Mouse (Mus musculus): ENCODE results near the gene Traf1. TPM values are rescaled to one million over a fixed set of nuclear protein-coding genes. Genes with fewer than 3 reads are reported as not detected.

The Traf1 gene
- total RNA-seq (2015) (1.3 and 1.4 TPM in 2 replicates), total RNA-seq (2017) (0.61 TPM in 1 of 2 replicates, not detected in the other)

DNA sequence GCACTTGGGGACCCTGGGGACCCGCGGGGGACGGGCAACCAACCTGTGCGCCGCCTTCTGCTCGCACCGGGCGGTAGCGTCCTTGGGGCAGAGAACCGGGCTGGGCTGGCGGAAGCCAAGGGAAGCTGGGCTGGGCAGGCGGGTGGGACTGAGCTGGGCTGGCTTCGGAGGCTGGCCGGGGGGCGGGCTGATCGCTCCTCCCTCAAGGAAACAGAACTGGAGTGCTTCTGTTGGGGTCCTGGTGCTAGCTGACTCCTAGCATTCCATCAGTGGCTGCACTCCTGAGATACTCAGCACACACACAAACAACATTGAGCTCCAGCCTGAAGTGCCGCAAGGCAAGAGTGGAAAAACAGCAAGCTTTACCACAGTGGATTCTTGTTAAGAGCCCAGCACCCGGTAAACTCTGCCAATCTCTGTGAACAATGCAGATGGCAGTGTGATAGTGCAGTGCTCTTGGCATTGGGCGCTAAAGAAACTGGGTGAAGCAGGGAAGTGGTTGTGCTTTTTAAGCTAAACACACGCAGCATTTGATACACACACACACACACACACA, at the start of gene Traf1:
Gene Traf1 (minus strand): TSS at position 292 of the 556 bp plus-strand sequence.
- peak; percentile 29 for ATAC-seq (replicated peaks; ENCODE audit: poor library complexity)

GRCm38 (mm10) chr2:34998956-34999355, 37.4 kb upstream of the Traf1 start:
- ATAC-seq (replicated peaks; ENCODE audit: poor library complexity), result no peak

DNA sequence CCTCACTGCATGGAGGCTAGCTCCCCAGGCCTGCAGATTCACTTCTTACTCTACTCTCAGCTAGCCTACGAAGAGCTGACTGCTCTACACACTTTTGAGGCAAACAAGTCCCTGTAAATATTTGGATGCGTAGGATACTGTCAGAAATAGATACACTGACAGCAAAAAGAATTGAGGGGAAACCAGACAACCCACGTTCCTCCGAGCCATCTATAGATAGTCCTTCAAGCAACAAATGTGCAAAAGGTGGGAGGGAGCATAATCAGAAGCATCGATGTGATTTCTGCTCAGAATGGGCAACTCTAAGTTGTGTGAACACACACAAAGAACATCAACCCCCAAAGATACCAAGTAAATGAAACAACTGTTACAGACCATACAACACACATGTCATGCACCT, 34.9 kb upstream of the Traf1 start:
- ATAC-seq (replicated peaks; ENCODE audit: poor library complexity), result no peak

DNA sequence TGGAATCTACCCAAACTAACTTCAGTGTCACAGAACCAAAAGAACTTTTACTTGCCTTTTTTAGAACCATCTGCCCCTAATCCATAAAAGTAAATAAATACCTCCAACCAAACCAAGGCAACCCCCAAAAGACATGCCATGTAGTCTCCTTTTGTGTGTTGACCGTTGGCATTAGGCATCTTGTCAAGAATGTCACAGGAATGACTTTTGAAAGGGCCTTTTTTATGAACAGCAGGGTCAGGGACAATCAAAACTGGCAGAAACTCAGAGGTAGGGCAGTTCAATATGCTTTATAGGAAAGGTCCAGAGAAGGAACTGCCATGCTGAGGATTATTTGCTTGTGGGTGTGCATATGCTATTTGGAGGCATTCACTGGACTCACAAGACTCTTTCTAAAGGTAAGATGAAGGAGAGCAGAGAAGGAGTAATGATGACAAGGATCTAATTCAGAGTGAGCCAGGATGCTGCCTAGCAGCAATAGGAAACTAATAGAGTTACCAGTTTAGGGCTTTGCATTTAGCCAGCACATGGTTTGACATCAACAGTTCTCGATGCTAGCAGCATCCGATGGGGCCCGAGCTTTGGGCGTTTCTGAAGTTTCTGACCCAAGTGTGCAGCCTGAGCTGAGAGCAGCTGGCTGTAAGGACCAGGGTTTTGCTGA, 32.3 kb upstream of the Traf1 start:
- ATAC-seq (replicated peaks; ENCODE audit: poor library complexity), result no peak

GRCm38 (mm10) chr2:34992729-34993695, 31.4 kb upstream of the Traf1 start:
- ATAC-seq (replicated peaks; ENCODE audit: poor library complexity), result no peak

GRCm38 (mm10) chr2:34991966-34992365, 30.4 kb upstream of the Traf1 start:
- no peak for ATAC-seq (replicated peaks; ENCODE audit: poor library complexity)

- no peak for ATAC-seq (replicated peaks; ENCODE audit: poor library complexity)
These were observed 28.2 kb upstream of the Traf1 start for GRCm38 (mm10) chr2:34989749-34990148.

GRCm38 (mm10) chr2:34987595-34987994, 26.0 kb upstream of the Traf1 start:
- ATAC-seq (replicated peaks; ENCODE audit: poor library complexity), result no peak

DNA sequence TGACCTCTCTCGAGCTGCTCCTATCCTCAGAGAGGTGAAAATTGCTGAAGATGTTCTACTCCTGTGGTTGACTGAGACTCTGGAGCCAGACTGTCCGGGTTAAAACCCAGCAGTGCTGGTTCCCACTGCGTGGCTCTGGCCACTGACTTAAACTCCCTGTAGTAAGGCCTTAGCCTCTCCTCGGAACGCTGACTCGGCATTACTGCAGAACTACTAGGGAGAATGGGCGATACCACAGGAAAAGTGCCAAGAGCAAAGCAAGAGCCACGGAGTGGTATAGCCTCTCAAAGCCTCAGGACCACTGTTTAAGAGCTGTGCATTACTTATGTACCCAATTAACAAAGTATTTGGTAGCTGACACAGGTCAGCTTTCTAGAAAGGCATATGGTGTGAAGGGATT, 23.3 kb upstream of the Traf1 start:
- no peak for ATAC-seq (replicated peaks; ENCODE audit: poor library complexity)

GRCm38 (mm10) chr2:34982906-34983698, 21.5 kb upstream of the Traf1 start:
- ATAC-seq (replicated peaks; ENCODE audit: poor library complexity), result no peak

- ATAC-seq (replicated peaks; ENCODE audit: poor library complexity), result no peak
These were observed 20.6 kb upstream of the Traf1 start for GRCm38 (mm10) chr2:34982096-34982724.

DNA sequence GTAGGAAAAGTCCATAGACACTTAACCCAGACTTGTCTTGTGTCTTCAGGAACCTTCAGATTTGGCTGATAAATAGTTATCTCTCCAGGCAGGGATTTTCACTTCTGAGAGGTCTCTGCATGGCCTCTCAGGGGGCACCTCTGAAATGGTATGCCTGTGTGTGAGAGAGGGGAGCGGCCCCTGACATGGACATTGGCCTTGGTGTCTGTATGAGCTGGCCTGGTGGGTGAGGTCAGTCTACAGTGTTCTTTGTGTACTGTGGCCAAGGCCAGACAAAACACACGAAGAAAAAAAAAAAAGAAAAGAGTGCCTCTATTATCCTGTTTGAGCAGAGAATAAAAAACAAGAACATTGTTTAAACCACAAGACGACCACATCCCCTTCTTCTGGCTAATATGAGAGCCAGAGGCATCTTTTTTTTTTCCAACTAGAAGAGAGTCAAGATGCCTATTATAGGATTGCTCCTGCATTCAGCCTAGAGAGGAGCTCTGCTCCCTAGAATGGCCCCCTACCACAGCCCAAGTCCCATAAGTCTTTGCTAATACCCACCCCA, 18.0 kb upstream of the Traf1 start:
- ATAC-seq (replicated peaks; ENCODE audit: poor library complexity), result no peak

- ATAC-seq (replicated peaks; ENCODE audit: poor library complexity), result no peak
These were observed 16.7 kb upstream of the Traf1 start for GRCm38 (mm10) chr2:34978226-34978625.

GRCm38 (mm10) chr2:34976945-34977658, 15.5 kb upstream of the Traf1 start:
- peak; percentile 83 for ATAC-seq (replicated peaks; ENCODE audit: poor library complexity)

GRCm38 (mm10) chr2:34976447-34976846, 14.9 kb upstream of the Traf1 start:
- ATAC-seq (replicated peaks; ENCODE audit: poor library complexity), result peak; percentile 72

DNA sequence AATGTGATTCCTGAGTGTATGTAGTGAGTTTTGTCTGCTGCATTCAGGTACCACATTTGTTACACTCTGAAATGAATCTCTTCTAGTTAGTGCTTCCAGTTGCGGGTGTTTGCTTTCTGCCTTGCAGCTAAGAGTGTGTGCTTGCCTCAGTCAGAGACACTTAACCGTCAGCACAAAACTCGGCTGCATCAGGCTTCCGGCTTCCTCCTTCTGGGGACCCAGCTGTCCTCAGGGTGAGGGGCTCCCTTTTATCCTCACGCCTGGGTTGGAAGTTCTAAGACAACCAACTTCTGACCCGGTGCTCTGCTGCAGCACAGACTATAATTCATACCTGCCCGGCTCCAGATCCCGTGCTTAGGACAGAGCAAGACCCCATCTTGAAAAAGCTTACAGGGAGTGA, 11.5 kb upstream of the Traf1 start:
- no peak for ATAC-seq (replicated peaks; ENCODE audit: poor library complexity)

DNA sequence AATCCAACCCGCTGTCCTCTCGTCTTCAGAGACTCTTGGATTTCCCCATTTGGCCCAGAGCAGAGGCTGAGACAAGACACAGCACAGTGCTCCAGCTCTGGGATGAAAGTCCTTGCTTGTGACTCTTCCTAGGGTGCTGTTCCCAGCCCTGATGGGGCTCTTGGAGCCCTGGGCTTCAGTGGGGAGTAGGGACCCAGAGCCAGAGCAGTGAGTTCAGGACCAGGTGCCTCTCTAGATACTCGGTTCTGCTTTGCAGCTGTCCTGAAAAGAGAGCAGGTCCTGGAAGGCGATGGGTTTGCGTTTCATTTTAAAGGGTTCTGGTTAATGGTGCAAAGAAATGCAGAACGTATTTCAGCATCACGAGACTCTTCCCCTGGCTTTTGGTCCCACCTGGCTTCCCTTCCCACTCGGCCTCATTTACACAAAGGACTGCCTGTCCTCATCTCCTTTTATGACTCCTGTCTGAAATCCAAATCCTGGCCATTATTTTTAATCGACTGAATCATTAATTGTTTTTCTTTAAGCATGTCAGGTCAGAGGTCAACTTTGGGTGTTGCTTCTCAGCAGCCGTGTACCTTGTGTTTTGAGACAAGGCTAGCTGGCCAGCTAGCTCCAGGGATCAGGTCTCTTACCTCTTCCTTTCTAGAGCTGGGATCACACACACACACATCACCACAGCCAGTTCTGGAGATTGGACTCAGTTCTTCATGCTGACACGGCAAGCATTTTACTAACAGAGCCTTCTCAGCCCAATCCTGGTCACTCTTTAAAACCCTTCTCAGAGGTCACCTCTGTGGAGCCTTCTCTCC, 9.7 kb upstream of the Traf1 start:
- no peak for ATAC-seq (replicated peaks; ENCODE audit: poor library complexity)

DNA sequence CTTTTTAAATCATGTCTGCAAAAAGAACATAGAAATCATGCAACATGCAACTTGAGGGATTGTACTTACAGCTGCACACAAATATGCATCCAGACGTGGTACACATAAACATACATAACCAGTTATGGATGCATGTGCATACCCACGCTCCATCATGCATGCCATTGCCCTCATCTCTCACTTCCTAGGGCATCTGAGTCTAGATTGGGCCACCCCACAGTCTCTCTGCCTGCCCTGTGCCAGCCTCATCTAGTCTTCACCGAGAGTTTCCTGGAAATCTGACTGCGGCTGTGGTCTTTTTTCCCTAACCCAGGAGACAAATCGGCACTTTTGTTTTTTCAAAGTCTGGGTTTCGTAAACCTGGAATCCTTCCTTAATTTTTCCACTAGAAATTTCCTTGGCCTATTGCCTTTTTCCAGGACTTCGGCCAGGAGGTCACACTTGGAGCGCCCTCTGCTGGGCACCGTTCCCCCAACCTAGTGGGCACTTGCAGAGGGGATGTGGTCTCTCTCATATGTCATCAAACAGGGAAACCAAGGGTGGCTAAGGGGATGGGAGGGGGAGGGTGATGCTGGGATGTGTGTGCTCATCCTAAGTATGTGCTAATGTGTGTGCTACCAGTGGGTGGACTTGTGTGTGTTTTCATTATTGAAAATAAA, 8.6 kb upstream of the Traf1 start:
- ATAC-seq (replicated peaks; ENCODE audit: poor library complexity), result peak; percentile 76

All from megakaryocyte progenitor cell, adult 5-6 weeks (primary cell).